Mouse (Mus musculus) activated CD4-positive, CD25-positive, alpha-beta regulatory T cell, adult 4 months (primary cell): ENCODE measurements at regions not wholly inside any gene's neighbourhood (a gene's known extent, or its start where the extent isn't known, plus 50 kb on each side); places are given as distances from the start of the nearest gene placed in this dataset.

Experiments used
- ATAC-seq: one replicate; pipeline ENCODE4 v1.8.0; 2017

DNA sequence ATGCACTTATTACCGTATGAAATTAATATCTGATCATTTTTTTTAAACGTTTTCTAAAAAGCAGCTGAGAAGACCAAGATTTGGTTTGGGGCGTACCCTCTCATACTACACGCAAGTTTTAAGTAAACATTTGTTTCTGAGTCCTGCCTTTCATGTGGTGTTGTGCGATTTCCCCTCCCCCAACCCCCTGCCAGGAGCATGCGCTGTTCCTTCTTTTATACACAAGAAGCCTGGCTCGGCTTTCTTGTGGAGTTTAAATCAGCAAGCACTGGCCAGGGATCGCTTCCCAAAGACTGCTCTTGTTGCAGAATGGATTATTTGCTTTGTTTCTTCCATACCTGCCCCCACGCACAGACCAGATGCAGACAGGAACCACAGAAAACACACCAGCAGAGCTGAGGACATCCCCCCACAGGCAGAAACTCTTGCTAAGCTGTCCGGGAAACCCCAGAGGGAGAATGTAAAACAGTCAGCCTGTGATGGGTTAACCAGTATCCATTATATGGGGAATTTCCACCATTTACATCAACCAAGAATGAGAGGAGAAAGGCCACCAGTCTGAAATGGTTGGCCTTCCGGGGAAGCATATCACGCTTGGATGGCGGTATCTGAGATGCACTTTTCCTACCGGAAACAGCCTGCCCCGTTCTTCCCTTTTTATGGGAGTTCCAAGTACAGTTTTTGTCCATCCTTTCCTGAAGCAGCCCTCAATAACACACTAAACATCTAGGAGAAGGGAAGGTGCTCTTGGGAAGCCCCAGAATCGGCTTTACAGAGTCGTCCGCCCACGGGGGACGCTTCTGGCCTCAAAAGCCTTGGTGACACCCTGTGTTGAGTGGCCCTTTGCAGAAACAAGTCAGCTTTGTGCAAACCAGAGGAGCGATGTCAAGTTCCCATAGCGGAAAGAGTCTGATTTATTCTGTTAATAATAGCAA lies 91.3 kb downstream of the Tomm20 start:
- ATAC-seq, result peak; percentile 23

- no peak for ATAC-seq
Measured at GRCm38 (mm10) chr8:126852663-126853390, 92.8 kb downstream of the Tomm20 start.

DNA sequence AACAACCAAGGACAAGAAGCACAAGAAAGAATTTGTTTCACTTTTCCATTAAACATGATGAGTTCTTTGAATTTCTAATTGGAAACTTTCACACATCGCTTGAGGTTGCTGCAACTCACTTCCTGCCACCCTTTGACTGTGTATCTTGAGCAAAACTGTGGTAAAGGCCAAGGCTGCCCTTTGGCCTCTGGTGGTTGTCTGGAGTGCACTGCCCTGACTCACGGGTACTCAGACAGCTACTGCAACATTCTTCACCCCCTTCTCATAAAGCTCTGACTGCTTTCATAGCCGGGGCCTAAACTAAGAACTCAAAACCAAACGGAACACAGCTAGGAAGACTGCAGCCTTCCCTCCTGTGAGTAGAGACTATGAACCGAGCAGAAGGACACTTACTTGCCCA lies 93.5 kb downstream of the Tomm20 start:
- no peak for ATAC-seq

DNA sequence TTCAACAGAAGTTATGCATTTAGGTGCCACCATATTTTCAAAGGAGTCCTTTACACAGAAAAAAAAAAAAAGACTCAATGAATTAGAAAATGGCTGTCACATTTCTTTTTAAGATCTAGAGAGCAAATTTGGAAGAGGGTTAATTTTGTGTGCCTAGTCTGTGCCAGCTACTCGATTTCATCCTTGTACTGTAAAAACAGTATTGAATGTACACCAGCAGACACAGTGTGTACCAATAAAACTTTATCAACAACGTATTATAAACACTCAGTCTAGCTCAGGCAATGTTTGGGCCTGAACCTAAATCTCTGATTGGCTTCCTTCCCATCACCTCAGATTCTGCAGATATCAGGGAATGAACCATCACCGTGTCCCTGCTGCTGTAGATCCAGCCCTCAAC lies 93.9 kb downstream of the Tomm20 start:
- ATAC-seq, result no peak

- ATAC-seq, result no peak
Measured at GRCm38 (mm10) chr8:126850189-126850535, 95.5 kb downstream of the Tomm20 start.

DNA sequence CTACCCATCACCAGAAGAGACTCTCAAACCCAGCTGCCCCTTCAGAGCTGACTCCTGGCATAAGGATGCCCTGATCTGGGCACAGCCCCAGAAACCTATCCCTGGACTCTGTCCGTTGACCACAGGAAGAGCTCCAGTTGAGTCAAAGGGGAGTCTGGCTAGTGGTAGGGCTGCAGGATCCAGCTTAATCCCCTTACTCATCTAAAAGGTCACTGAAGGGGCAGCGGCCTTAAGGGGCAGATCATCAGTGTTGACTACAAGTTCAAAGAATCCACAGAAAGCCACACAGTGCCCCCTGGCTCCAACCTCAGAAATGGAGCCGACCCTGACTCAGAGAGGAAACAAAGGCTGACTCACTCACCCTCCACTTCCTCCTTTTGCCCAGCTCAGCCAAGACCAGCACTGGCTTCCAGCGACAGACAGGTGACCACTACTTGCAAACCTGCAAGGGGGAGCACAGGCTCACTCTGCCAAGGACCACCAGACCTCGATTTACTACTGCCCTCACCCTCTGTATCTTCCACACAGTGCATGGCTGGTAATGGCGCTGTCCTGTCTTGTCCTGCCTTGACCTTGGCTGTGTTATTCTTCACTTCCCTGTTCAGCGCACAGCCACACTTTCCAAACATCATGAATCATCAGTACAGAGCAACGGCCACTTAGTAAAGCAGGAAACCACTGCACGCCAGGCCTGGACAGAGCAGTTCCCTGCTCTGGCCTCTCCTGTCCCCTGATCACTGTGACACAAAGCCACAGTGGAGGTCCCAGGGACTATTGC lies 96.0 kb downstream of the Tomm20 start:
- ATAC-seq, result no peak

DNA sequence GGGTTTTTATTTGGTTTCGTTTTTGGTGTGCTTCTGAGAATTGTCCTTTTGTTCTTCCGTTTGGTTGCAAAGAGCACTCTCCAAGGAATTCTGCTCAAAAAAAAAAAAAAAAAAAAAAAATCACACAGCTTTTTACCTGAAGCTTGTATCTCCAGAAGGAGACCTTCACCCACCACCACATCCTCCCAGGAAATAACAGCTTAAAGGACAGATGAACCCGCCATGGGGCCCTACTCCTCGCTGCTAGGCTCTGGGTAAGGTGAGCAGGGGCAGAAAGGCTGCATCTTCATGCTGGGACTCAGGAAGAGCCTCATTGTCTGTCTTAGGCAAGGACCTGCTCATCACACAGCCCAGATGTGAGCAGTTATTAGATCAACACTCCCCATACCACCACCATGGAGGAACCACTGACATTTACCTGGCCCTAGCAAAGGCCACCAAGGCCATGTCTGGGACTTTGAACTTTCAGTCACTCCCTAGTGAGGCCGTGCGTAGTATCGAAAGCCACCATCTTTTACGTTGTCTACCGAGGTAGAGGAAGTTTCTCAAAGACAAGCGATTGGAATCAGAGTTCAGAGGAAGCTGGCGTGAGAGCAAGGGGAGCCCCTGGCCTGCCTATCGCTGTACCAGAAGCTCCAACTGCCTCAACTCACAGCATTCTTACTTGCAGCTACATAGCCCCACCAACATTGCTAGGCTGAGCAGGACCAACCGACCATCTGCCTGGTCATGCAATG lies 97.1 kb downstream of the Tomm20 start:
- peak; percentile 8 for ATAC-seq

DNA sequence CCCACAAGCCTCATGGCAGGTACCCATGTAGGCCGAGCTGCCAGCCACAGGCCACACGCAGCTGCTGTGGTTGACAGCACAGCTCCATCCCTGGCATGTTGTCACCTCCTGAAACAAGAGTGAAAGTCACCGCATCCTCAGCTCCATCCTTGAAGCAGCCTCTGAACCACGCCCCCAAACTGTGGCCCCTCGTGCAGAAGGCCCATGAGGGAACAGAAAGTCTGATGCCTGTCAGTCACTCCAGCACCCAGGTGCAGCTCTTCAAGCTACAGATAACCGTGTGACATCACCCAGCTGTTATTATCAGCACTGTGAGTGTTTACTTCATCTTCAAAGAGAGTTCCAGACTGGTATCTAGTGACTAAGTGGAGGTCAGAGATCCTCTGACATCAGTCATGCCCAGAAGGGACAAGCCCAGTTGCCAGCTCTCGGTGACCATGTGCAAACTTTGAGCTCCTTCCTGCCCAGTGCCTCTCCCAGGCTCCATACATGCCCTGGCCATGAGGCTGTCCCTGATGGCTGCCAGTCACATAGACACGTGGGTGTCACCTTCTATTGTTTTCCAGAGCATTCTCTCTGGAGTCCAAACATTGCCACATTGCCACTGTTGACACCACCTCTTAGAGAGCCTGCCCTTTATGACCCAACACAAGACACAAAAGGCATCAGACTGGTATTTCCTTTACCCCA lies 97.8 kb downstream of the Tomm20 start:
- ATAC-seq, result peak; percentile 68

GRCm38 (mm10) chr8:126846188-126846565 lies 99.5 kb downstream of the Tomm20 start:
- no peak for ATAC-seq

DNA sequence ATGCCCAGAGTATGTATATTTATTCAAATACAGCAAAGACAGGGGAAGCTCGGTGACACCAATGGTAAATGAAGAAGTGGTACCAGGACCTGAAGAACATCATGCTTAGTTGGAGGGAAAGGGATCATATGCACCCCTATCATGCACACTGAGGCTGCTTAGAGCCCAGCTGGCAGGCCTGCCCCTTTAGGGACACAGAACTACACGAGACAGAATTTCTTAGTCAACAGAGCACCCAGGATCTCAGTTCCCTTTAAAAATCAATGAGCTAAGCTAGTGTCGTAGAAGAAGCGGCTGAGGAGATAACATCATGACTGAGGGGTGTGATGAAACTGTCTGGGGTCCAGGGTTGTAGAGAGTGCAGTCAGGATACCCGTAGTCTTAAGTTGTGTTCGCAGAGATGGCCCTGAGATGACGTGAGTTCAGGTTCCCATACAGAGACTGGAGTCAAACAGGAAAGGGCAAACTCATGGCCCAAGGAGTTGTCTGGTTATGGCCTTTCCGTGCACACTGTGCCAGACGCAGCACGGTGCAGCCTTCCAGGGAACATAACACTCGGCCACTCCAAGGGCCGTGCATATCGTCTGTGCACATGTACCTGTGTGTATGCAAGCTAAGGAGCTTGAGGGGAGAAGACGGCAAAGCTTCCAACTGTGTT lies 100.0 kb downstream of the Tomm20 start:
- no peak for ATAC-seq

- no peak for ATAC-seq
Measured at GRCm38 (mm10) chr8:126844627-126845026, 101.0 kb downstream of the Tomm20 start.

DNA sequence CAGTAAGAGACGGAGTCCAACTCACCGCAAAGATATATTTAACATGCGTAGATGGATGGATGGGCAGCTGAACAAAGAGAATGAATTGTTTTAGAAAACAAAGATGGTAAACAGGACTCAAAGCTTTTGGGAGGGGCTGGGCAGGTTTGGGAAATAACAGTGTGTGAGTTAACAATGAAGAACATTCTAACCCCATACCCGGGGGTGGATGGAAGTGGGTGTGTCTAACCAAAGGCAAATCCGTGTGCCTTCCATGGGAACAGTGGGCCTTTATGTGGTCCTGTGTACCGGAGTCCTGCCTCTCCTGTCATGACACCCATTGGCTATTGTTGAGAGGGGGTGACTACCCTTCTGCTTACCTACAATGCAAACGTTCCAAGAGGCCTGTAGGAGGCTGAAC lies 104.5 kb downstream of the Tomm20 start:
- ATAC-seq, result no peak

DNA sequence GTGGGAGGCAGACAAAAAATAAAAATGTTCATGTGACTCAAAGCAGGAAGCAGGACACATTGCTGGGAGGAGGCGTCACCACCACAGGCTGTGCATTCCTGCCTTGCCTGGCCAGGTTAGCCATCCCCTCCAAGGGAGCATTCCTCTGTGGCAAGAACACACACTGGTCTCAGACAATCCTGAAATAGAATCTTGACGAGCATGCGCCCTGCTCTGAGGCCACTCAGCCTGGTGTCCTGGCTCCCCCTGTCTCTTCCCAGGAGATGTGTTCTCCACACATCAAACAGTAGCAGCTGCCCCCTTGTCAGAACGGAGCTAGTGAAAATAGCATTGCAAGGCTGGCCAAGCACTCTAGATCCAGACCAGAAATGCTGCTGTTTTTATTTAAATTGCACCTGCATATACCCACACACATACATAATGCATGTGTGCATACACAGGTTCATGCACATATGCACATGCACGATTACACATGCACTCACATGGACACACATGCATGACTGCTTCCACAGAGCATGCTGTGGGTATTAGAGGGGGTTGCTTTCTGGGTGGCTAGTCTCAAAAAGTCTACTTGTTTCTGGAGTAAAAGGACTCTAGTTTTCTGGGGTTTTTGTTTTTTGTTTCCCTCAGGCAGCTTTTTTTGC lies 105.8 kb downstream of the Tomm20 start:
- ATAC-seq, result peak; percentile 25

DNA sequence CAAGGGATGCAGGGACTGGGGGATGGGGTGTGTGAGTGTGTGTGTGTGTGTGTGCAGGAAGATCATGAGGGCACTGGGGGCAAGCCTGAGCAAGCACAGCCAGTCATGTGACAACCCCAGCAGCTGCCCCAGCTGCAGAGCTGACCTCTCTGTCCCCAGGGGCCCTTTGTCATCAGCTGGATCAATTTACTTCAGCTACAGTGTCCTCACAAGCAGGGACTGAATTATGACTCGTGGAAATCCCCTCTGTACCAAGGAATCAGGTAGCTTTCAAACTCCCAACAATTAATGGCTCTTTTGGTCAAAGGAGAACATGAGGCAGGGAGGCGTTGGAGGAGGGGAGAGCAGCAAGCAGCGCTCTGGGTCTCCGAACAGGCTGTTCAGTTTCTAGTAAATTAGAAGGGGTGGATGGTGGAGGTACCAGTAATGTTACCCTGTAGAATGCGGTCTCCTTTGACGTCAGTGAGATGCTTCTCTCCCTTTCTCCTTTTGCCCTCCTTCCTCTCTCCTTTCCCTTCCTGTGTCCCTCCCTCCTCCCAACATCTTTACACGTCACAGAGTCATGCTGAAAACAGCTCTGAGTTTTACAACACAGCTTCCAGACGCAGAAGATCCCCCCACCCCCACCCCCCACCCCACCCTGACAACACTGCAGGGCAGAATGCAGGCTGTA lies 106.5 kb downstream of the Tomm20 start:
- peak; percentile 77 for ATAC-seq

DNA sequence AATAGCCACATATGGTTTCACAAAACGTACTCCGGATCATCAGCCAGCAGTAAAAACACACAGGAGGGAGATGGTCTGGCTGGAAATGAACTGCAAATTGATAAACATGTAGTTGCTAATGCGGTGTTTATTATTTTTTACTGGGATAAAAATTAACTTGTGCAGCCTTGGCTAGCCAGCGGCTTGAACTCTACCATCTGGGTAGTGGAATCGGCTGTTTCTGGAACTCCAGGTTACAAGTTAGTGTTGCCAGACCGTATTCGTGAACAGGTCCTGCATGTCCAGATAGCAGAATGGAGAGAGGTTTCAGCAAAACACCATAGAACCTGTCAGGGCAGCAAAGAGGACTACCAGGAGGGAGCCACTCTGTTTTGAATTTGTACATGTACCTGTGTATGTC lies 107.4 kb downstream of the Tomm20 start:
- no peak for ATAC-seq

GRCm38 (mm10) chr8:126837318-126838025 lies 108.2 kb downstream of the Tomm20 start:
- no peak for ATAC-seq

GRCm38 (mm10) chr8:126835554-126835953 lies 110.1 kb downstream of the Tomm20 start:
- no peak for ATAC-seq

DNA sequence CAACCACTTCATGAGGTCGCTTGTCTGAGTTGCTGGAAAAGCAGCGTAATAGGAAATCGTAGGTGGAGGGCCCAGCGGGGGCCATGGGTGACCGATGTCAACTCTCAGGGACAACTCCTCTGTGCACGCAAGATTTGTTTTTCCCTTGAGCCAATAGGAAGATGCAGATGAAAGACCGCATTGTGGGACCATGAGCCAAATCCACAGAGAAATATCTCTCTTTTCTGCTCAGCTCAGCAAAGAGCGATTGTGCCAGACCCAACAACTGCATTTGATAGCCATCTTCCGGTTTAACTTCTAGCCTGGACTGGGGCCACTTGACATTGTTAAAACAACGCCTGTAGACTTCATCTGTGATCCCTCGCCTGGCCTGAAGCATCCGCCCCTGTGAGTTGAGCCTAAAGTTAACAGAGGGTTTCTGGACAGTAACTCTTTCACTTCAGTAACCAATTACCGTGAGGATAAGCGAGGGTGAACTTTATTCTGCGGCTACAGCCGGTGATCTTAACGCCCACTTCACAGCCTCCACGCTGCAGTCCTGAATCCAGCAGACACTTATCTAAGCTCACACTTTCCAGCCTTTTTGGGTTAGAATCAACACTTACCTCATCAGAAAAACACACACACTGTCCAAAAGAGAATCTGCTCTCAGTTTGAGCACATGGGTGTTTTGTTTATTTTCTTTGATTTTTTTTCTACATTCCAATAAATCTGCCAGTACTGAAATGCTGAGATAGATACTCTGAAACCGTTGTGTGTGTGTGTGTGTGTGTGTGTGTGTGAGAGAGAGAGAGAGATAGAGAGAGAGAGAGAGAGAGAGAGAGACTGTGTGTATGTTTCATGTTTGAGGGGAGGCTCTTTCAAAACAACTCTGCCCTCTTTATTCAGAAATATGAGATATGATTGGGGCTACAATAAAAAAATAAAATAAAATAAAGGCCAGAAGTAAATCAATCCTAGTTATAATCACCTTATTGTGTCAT lies 111.9 kb downstream of the Tomm20 start:
- peak; percentile 9 for ATAC-seq
